In genomic region chr11:87949990-87950389, GRCm38 (mm10) we compare ENCODE assay signal across 13 mouse cellular contexts. TPM values are rescaled to one million over a fixed set of nuclear protein-coding genes. Genes with fewer than 3 reads are reported as not detected.
A peak's percentile ranks its signal among the peaks of the same experiment; 100 is the strongest.
DNase-seq lines count a peak whose midpoint lies in the region; ATAC-seq and TF ChIP-seq lines count a peak whose summit lies in the region.
"Had no signal": no experiment of that assay in that cellular context is flagged by ENCODE, and none has a peak within 500 bp of the region (broad histone marks: within the 10 kb centered on the region; RNA-seq: fewer than 3 reads in every experiment).

No protein-coding gene starts in this region.

- no peak overlapping the region for H3K27ac ChIP-seq in heart, adult 2 months
- no peak overlapping the region for H3K27ac ChIP-seq in midbrain, embryonic 11.5 days (ENCODE audit: low read depth, low read length)
- no peak overlapping the region for H3K27ac ChIP-seq in midbrain, embryonic 13.5 days
- H3K27ac ChIP-seq in bone marrow, adult 2 months (ENCODE audit: control insufficient read depth, insufficient read depth, low read depth, low read length, poor library complexity): no peak overlapping the region
- no peak overlapping the region for H3K27ac ChIP-seq in neural tube, embryonic 11.5 days (ENCODE audit: low read depth, low read length)
- H3K27ac ChIP-seq: forebrain, embryonic 15.5 days; heart, embryonic 15.5 days had no signal

- no peaks in the 10 kb centered on the region for H3K79me2 ChIP-seq in heart, adult 2 months (replicated peaks; ENCODE audit: control insufficient read depth, insufficient read depth, low read length)

- no peak overlapping the region for H3K9ac ChIP-seq in heart, adult 2 months (ENCODE audit: low read depth, low read length)
- H3K9ac ChIP-seq in midbrain, embryonic 11.5 days (ENCODE audit: low read length): no peak overlapping the region
- H3K9ac ChIP-seq in midbrain, embryonic 13.5 days (replicated peaks): no peak overlapping the region
- no peak overlapping the region for H3K9ac ChIP-seq in neural tube, embryonic 11.5 days (ENCODE audit: low read length)
- H3K9ac ChIP-seq: forebrain, embryonic 15.5 days; heart, embryonic 15.5 days had no signal

- TF ChIP-seq CTCF in heart, adult 2 months (IDR thresholded peaks at IDR 0.05): peak; percentile 34
- TF ChIP-seq CTCF in bone marrow, adult 2 months (IDR thresholded peaks at IDR 0.05; ENCODE audit: control insufficient read depth, insufficient read depth, low read length): peak; percentile 44

- H3K4me3 ChIP-seq in heart, adult 2 months: no peak overlapping the region
- no peak overlapping the region for H3K4me3 ChIP-seq in midbrain, embryonic 11.5 days (ENCODE audit: low read depth, low read length)
- H3K4me3 ChIP-seq in midbrain, embryonic 13.5 days (replicated peaks): no peak overlapping the region
- no peak overlapping the region for H3K4me3 ChIP-seq in bone marrow, adult 2 months (replicated peaks; ENCODE audit: control insufficient read depth, low read depth, low read length)
- no peak overlapping the region for H3K4me3 ChIP-seq in neural tube, embryonic 11.5 days (ENCODE audit: low read depth, low read length)
- H3K4me3 ChIP-seq: forebrain, embryonic 15.5 days; heart, embryonic 15.5 days had no signal

- 0% methylated on average over 2 of the region's 2 CpGs for WGBS in heart, adult 2 months
- WGBS in midbrain, embryonic 11.5 days: 5% methylated on average over 2 of the region's 2 CpGs
- WGBS in midbrain, embryonic 13.5 days: 2% methylated on average over 2 of the region's 2 CpGs
- 3% methylated on average over 2 of the region's 2 CpGs for WGBS in bone marrow, adult 2 months
- WGBS in neural tube, embryonic 11.5 days: 4% methylated on average over 2 of the region's 2 CpGs

- intact Hi-C loops in heart, adult 2 months (cut with DNase I): no loop called here
- intact Hi-C loops in heart, postnatal 25 days (cut with DNase I): no loop called here

- no peak overlapping the region for H3K4me2 ChIP-seq in midbrain, embryonic 11.5 days
- H3K4me2 ChIP-seq in midbrain, embryonic 13.5 days (replicated peaks): no peak overlapping the region
- H3K4me2 ChIP-seq in neural tube, embryonic 11.5 days (ENCODE audit: low read depth): no peak overlapping the region
- H3K4me2 ChIP-seq: forebrain, embryonic 15.5 days; heart, embryonic 15.5 days had no signal

- no peaks in the 10 kb centered on the region for H3K36me3 ChIP-seq in heart, adult 2 months (ENCODE audit: control insufficient read depth, insufficient read depth, low read length)
- no peaks in the 10 kb centered on the region for H3K36me3 ChIP-seq in midbrain, embryonic 11.5 days (ENCODE audit: control insufficient read depth, insufficient read depth, low read length)
- H3K36me3 ChIP-seq in midbrain, embryonic 13.5 days: no peaks in the 10 kb centered on the region
- H3K36me3 ChIP-seq in neural tube, embryonic 11.5 days (ENCODE audit: control insufficient read depth, insufficient read depth, low read length): no peaks in the 10 kb centered on the region
- H3K36me3 ChIP-seq: forebrain, embryonic 15.5 days; heart, embryonic 15.5 days had no signal

- no peak for TF ChIP-seq EP300 in heart, adult 2 months (IDR thresholded peaks at IDR 0.05; ENCODE audit: insufficient read depth, low read depth, low read length)

- H3K4me1 ChIP-seq in heart, adult 2 months (ENCODE audit: control insufficient read depth, insufficient read depth, low read length): no peaks in the 10 kb centered on the region
- no peaks in the 10 kb centered on the region for H3K4me1 ChIP-seq in midbrain, embryonic 11.5 days (ENCODE audit: control insufficient read depth, insufficient read depth, low read length)
- H3K4me1 ChIP-seq in midbrain, embryonic 13.5 days (replicated peaks): no peaks in the 10 kb centered on the region
- H3K4me1 ChIP-seq in bone marrow, adult 2 months (ENCODE audit: control insufficient read depth, insufficient read depth, low read length): no peaks in the 10 kb centered on the region
- H3K4me1 ChIP-seq in neural tube, embryonic 11.5 days (ENCODE audit: control insufficient read depth, insufficient read depth, low read length): no peaks in the 10 kb centered on the region
- H3K4me1 ChIP-seq: forebrain, embryonic 15.5 days; heart, embryonic 15.5 days had no signal

- DNase-seq in heart, adult 2 months: no peak
- DNase-seq in heart, postnatal 25 days (ENCODE audit: low spot score): no peak
- DNase-seq in midbrain, embryonic 11.5 days (ENCODE audit: low spot score, missing footprints): peak; percentile 91
- DNase-seq in neural tube, embryonic 11.5 days (ENCODE audit: low spot score): peak; percentile 45
- DNase-seq in kidney, adult 18-20 months: no peak
- DNase-seq in layer of hippocampus, adult 18-20 months (ENCODE audit: low spot score in 2 of 2): no peak
- DNase-seq: cerebellum, adult 11-12 months; lung, postnatal 4 days had no signal

- TF ChIP-seq POLR2A in heart, adult 2 months (IDR thresholded peaks at IDR 0.05; ENCODE audit: insufficient read depth, low read depth, low read length): no peak
- TF ChIP-seq POLR2A in bone marrow, adult 2 months (IDR thresholded peaks at IDR 0.05; ENCODE audit: borderline replicate concordance, control insufficient read depth, low read depth, low read length): no peak

- H3K9me3 ChIP-seq in midbrain, embryonic 11.5 days (ENCODE audit: control insufficient read depth, low read length): no peaks in the 10 kb centered on the region
- no peaks in the 10 kb centered on the region for H3K9me3 ChIP-seq in midbrain, embryonic 13.5 days
- H3K9me3 ChIP-seq in neural tube, embryonic 11.5 days (ENCODE audit: control insufficient read depth, low read length): no peaks in the 10 kb centered on the region
- H3K9me3 ChIP-seq: forebrain, embryonic 15.5 days; heart, embryonic 15.5 days had no signal

- no peak for ATAC-seq in midbrain, embryonic 11.5 days (ENCODE audit: low FRiP score)
- ATAC-seq in midbrain, embryonic 13.5 days: no peak
- no peak for ATAC-seq in neural tube, embryonic 11.5 days (ENCODE audit: insufficient read depth, low FRiP score, low TSS enrichment)
- ATAC-seq: forebrain, embryonic 15.5 days had no signal

- H3K27me3 ChIP-seq in heart, adult 2 months (ENCODE audit: control insufficient read depth, insufficient read depth, low read length): peaks cover 2% of the 10 kb centered on the region; the same call in 1 of the 2 replicates
- no peaks in the 10 kb centered on the region for H3K27me3 ChIP-seq in midbrain, embryonic 11.5 days (ENCODE audit: control insufficient read depth, insufficient read depth, low read length)
- no peaks in the 10 kb centered on the region for H3K27me3 ChIP-seq in midbrain, embryonic 13.5 days
- no peaks in the 10 kb centered on the region for H3K27me3 ChIP-seq in neural tube, embryonic 11.5 days (ENCODE audit: control insufficient read depth, insufficient read depth, low read length)
- H3K27me3 ChIP-seq: forebrain, embryonic 15.5 days had no signal

RNA-seq across cellular contexts. Expression of gene Olfr464, which starts 29.2 kb away (rescaled TPM):
- not detected for total RNA-seq in heart, adult 2 months (2021)
- not detected in 2 replicates for polyA plus RNA-seq in heart, adult 2 months (2012; rRNA removed)
- total RNA-seq in heart, postnatal 25 days (2021): not detected
- polyA plus RNA-seq in midbrain, embryonic 11.5 days (2014; fragmentation: Nextera tagmentation; extraction: Ambion mirVana): not detected in 2 replicates
- not detected in 2 replicates for polyA plus RNA-seq in midbrain, embryonic 13.5 days (2015; fragmentation: Nextera tagmentation; extraction: Ambion mirVana)
- polyA plus RNA-seq in bone marrow, adult 2 months (2011; ENCODE audit: insufficient read depth, insufficient read length, low replicate concordance, missing spikeins): not detected in 2 replicates
- polyA plus RNA-seq in neural tube, embryonic 11.5 days (2014; fragmentation: Nextera tagmentation; extraction: Ambion mirVana): not detected in 2 replicates
- total RNA-seq in layer of hippocampus, adult 18-20 months (2021): not detected
- total RNA-seq: layer of hippocampus, postnatal 10 days had no signal
- polyA plus RNA-seq: forebrain, embryonic 15.5 days; heart, embryonic 15.5 days had no signal

RNA-seq across cellular contexts. Expression of gene Dynll2, which starts 37.3 kb away (rescaled TPM):
- total RNA-seq in heart, adult 2 months (2021): 100 to 1,000 TPM; 361 to 396 TPM
- 225 and 357 TPM in 2 replicates for polyA plus RNA-seq in heart, adult 2 months (2012; rRNA removed)
- total RNA-seq in heart, postnatal 25 days (2021): 100 to 1,000 TPM; 350 to 375 TPM
- polyA plus RNA-seq in midbrain, embryonic 11.5 days (2014; fragmentation: Nextera tagmentation; extraction: Ambion mirVana): 20.5 and 22.6 TPM in 2 replicates
- polyA plus RNA-seq in midbrain, embryonic 13.5 days (2015; fragmentation: Nextera tagmentation; extraction: Ambion mirVana): 43.3 and 52.5 TPM in 2 replicates
- 50.1 and 63.0 TPM in 2 replicates for polyA plus RNA-seq in bone marrow, adult 2 months (2011; ENCODE audit: insufficient read depth, insufficient read length, low replicate concordance, missing spikeins)
- 22.9 and 25.7 TPM in 2 replicates for polyA plus RNA-seq in neural tube, embryonic 11.5 days (2014; fragmentation: Nextera tagmentation; extraction: Ambion mirVana)
- 100 to 1,000 TPM; 484 to 500 TPM for total RNA-seq in layer of hippocampus, adult 18-20 months (2021)

RNA-seq across cellular contexts. Expression of gene Olfr463, which starts 52.8 kb away (rescaled TPM):
- not detected for total RNA-seq in heart, adult 2 months (2021)
- not detected in 2 replicates for polyA plus RNA-seq in heart, adult 2 months (2012; rRNA removed)
- total RNA-seq in heart, postnatal 25 days (2021): not detected
- polyA plus RNA-seq in midbrain, embryonic 11.5 days (2014; fragmentation: Nextera tagmentation; extraction: Ambion mirVana): not detected in 2 replicates
- polyA plus RNA-seq in midbrain, embryonic 13.5 days (2015; fragmentation: Nextera tagmentation; extraction: Ambion mirVana): not detected in 2 replicates
- not detected in 2 replicates for polyA plus RNA-seq in bone marrow, adult 2 months (2011; ENCODE audit: insufficient read depth, insufficient read length, low replicate concordance, missing spikeins)
- polyA plus RNA-seq in neural tube, embryonic 11.5 days (2014; fragmentation: Nextera tagmentation; extraction: Ambion mirVana): not detected in 2 replicates
- total RNA-seq in layer of hippocampus, adult 18-20 months (2021): not detected
- total RNA-seq: layer of hippocampus, postnatal 10 days had no signal
- polyA plus RNA-seq: forebrain, embryonic 15.5 days; heart, embryonic 15.5 days had no signal

RNA-seq across cellular contexts. Expression of gene Olfr462, which starts 57.9 kb away (rescaled TPM):
- total RNA-seq in heart, adult 2 months (2021): not detected
- not detected in 2 replicates for polyA plus RNA-seq in heart, adult 2 months (2012; rRNA removed)
- not detected for total RNA-seq in heart, postnatal 25 days (2021)
- not detected in 2 replicates for polyA plus RNA-seq in midbrain, embryonic 11.5 days (2014; fragmentation: Nextera tagmentation; extraction: Ambion mirVana)
- not detected in 2 replicates for polyA plus RNA-seq in midbrain, embryonic 13.5 days (2015; fragmentation: Nextera tagmentation; extraction: Ambion mirVana)
- polyA plus RNA-seq in bone marrow, adult 2 months (2011; ENCODE audit: insufficient read depth, insufficient read length, low replicate concordance, missing spikeins): not detected in 2 replicates
- polyA plus RNA-seq in neural tube, embryonic 11.5 days (2014; fragmentation: Nextera tagmentation; extraction: Ambion mirVana): not detected in 2 replicates
- total RNA-seq in layer of hippocampus, adult 18-20 months (2021): not detected
- total RNA-seq: layer of hippocampus, postnatal 10 days had no signal
- polyA plus RNA-seq: forebrain, embryonic 15.5 days; heart, embryonic 15.5 days had no signal

Comparison
In these comparisons a context has a peak if more than half of its experiments do, and no peak if none do; other contexts are left out.
1. DNase-seq: peak in midbrain, embryonic 11.5 days (single experiment) and neural tube, embryonic 11.5 days (single experiment); none in heart, adult 2 months (0 of 2), heart, postnatal 25 days (single experiment), kidney, adult 18-20 months (single experiment) and layer of hippocampus, adult 18-20 months (0 of 2).